Mouse (Mus musculus): Measurements from ENCODE around the gene L3mbtl4. TPM values are rescaled to one million over a fixed set of nuclear protein-coding genes. Genes with fewer than 3 reads are reported as not detected.

L3mbtl4 gene
- total and polyA plus RNA-seq, 2 experiments from 2014 or later = not detected

DNA sequence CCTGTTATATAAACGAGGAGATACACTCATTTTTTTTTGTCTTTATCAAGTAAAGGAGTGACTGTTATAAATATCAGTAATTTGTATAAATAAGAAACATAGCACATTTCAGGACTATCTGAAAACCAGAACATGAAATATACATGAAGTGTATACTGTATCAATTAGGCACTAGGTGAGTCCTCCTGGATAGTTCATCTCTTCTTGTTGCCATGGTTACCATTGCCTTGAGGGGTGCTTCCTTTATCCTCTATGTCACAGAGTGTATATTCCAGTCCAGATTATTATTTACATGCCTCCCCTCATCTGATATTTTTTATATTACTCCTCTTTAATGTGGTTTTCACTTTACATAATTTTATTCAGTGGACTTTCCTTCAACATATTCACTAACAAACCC lies 392.9 kb downstream of the L3mbtl4 start:
- no peak overlapping the region for H3K9ac ChIP-seq (replicated peaks; ENCODE audit: low read depth, low read length)
- H3K36me3 ChIP-seq (replicated peaks; ENCODE audit: control insufficient read depth, insufficient read depth, low read length) = no peaks in the 10 kb centered on the region
- 35% methylated on average over 1 of the region's 1 CpGs for WGBS
- H3K4me2 ChIP-seq (ENCODE audit: low read depth, low read length) = no peak overlapping the region
- no peak overlapping the region for H3K4me3 ChIP-seq (ENCODE audit: low read depth, low read length)
- TF ChIP-seq EP300 (IDR thresholded peaks at IDR 0.05; ENCODE audit: low read depth) (no peak), CTCF (IDR thresholded peaks at IDR 0.05; ENCODE audit: low read depth) (no peak)
- no peaks in the 10 kb centered on the region for H3K9me3 ChIP-seq (replicated peaks; ENCODE audit: control insufficient read depth, low read length)
- no peaks in the 10 kb centered on the region for H3K27me3 ChIP-seq (ENCODE audit: control insufficient read depth, insufficient read depth, low read length)
- no peaks in the 10 kb centered on the region for H3K4me1 ChIP-seq (ENCODE audit: control insufficient read depth, insufficient read depth)
- DNase-seq (ENCODE audit: low spot score) = no peak
- no peak for ATAC-seq (ENCODE audit: insufficient read depth, low read depth)
- H3K27ac ChIP-seq (ENCODE audit: low read depth) = no peak overlapping the region

DNA sequence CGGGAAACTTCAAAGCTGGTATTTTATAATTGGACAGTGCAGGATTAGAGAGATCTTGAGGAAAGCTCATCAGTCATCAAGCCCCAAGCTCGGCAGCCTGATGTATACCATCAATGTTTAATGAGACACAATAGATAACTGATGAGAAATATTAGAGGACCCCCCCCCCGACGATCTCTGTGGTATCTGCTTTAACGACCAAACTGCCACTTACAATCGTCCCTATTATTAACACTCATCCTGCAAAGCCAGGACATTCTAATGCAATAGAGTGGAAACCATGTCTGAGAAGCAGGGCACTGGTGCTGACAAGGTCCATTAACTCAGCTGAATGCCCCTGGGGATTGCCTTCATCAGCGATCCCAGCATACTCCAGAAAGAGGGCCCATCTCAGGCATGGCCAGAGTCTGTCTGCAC lies 398.5 kb downstream of the L3mbtl4 start:
- Histone ChIP-seq H3K27ac (ENCODE audit: low read depth) (no peak overlapping the region), H3K36me3 (replicated peaks; ENCODE audit: control insufficient read depth, insufficient read depth, low read length) (no peaks in the 10 kb centered on the region), H3K9me3 (replicated peaks; ENCODE audit: control insufficient read depth, low read length) (no peaks in the 10 kb centered on the region), H3K27me3 (ENCODE audit: control insufficient read depth, insufficient read depth, low read length) (no peaks in the 10 kb centered on the region), H3K4me2 (ENCODE audit: low read depth, low read length) (no peak overlapping the region), H3K9ac (replicated peaks; ENCODE audit: low read depth, low read length) (no peak overlapping the region), H3K4me3 (ENCODE audit: low read depth, low read length) (no peak overlapping the region), H3K4me1 (ENCODE audit: control insufficient read depth, insufficient read depth) (no peaks in the 10 kb centered on the region)
- ATAC-seq (ENCODE audit: insufficient read depth, low read depth) = no peak
- 72% methylated on average over 7 of the region's 7 CpGs for WGBS
- TF ChIP-seq CTCF (IDR thresholded peaks at IDR 0.05; ENCODE audit: low read depth) (no peak), EP300 (IDR thresholded peaks at IDR 0.05; ENCODE audit: low read depth) (no peak)
- no peak for DNase-seq (ENCODE audit: low spot score)

DNA sequence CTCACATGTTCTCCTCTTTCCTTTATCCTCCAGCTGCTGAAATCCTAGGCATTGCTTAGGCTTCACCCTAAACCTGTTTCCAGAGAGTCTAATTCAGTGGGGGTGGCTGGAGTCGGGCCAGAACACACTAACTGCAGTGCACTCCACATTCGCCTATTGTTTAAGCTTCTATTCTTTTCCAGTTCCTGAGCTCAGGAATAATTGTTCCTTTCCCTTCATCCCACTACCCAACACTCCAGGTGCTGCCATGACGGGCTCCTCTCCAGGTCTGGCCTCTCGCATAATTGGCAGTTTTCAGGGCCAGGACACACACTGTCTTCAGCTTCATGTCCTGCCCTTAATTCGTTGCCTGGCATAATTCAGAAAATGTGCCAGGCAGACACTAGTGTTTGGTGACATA lies 437.1 kb downstream of the L3mbtl4 start:
- H3K36me3 ChIP-seq (replicated peaks; ENCODE audit: control insufficient read depth, insufficient read depth, low read length) = no peaks in the 10 kb centered on the region
- H3K4me3 ChIP-seq (ENCODE audit: low read depth, low read length) = no peak overlapping the region
- no peak overlapping the region for H3K4me2 ChIP-seq (ENCODE audit: low read depth, low read length)
- 60% methylated on average over 5 of the region's 5 CpGs for WGBS
- no peak for DNase-seq (ENCODE audit: low spot score)
- no peak for TF ChIP-seq CTCF (IDR thresholded peaks at IDR 0.05; ENCODE audit: low read depth)
- no peak for TF ChIP-seq EP300 (IDR thresholded peaks at IDR 0.05; ENCODE audit: low read depth)
- no peak overlapping the region for H3K27ac ChIP-seq (ENCODE audit: low read depth)
- H3K9ac ChIP-seq (replicated peaks; ENCODE audit: low read depth, low read length) = no peak overlapping the region
- no peak for ATAC-seq (ENCODE audit: insufficient read depth, low read depth)
- no peaks in the 10 kb centered on the region for H3K27me3 ChIP-seq (ENCODE audit: control insufficient read depth, insufficient read depth, low read length)
- no peaks in the 10 kb centered on the region for H3K4me1 ChIP-seq (ENCODE audit: control insufficient read depth, insufficient read depth)
- H3K9me3 ChIP-seq (replicated peaks; ENCODE audit: control insufficient read depth, low read length) = no peaks in the 10 kb centered on the region

DNA sequence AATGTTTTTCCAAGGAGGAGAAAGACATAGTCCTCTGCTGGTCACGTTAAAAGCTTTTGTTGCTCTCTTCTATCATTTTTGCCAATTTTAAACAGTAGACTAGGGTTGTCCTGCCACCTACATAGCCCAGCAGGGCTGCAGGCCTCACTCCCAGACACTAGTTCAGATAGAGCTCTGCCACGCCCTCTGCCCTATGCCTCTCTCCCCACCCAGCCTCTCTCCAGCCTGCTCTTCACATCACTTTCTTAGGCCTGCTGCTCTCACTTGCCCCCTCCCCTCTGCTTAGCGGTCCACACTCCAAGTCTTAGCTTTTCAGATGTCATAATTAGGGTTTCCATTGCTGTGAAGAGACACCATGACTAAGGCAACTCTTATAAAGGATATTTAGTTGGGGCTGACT lies 437.8 kb downstream of the L3mbtl4 start:
- TF ChIP-seq EP300 (IDR thresholded peaks at IDR 0.05; ENCODE audit: low read depth) = no peak
- no peak for TF ChIP-seq CTCF (IDR thresholded peaks at IDR 0.05; ENCODE audit: low read depth)
- H3K27ac ChIP-seq (ENCODE audit: low read depth) = no peak overlapping the region
- DNase-seq (ENCODE audit: low spot score) (no peak), ATAC-seq (ENCODE audit: insufficient read depth, low read depth) (no peak)
- no peaks in the 10 kb centered on the region for H3K4me1 ChIP-seq (ENCODE audit: control insufficient read depth, insufficient read depth)
- no peaks in the 10 kb centered on the region for H3K36me3 ChIP-seq (replicated peaks; ENCODE audit: control insufficient read depth, insufficient read depth, low read length)
- H3K9me3 ChIP-seq (replicated peaks; ENCODE audit: control insufficient read depth, low read length) = no peaks in the 10 kb centered on the region
- WGBS = 67% methylated on average over 3 of the region's 3 CpGs
- no peaks in the 10 kb centered on the region for H3K27me3 ChIP-seq (ENCODE audit: control insufficient read depth, insufficient read depth, low read length)
- H3K4me2 ChIP-seq (ENCODE audit: low read depth, low read length) = no peak overlapping the region
- no peak overlapping the region for H3K9ac ChIP-seq (replicated peaks; ENCODE audit: low read depth, low read length)
- H3K4me3 ChIP-seq (ENCODE audit: low read depth, low read length) = no peak overlapping the region

DNA sequence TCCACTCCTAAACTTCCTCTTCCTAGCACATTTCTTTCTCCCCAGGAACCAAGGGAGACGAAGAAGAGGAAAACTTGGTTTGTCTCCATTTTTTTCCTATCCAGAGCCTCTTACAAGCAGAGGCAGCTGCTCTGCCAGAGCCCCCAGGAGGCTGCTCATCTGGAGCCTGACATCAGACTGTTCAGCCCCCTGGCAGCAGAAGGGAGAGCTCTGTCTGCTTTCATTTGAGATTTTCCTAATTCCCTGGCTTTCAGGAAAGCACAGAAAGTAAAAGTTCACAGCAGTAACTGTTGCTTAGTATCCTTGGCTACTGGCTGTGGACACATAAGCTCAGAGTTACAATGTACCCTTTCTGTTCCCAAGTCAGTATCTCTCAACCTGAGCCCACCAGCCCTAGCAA lies 474.7 kb downstream of the L3mbtl4 start:
- WGBS = 53% methylated on average over 1 of the region's 1 CpGs
- H3K36me3 ChIP-seq (replicated peaks; ENCODE audit: control insufficient read depth, insufficient read depth, low read length) = no peaks in the 10 kb centered on the region
- H3K4me2 ChIP-seq (ENCODE audit: low read depth, low read length) = no peak overlapping the region
- no peaks in the 10 kb centered on the region for H3K9me3 ChIP-seq (replicated peaks; ENCODE audit: control insufficient read depth, low read length)
- no peak for DNase-seq (ENCODE audit: low spot score)
- ATAC-seq (ENCODE audit: insufficient read depth, low read depth) = no peak
- H3K27ac ChIP-seq (ENCODE audit: low read depth) = no peak overlapping the region
- no peak overlapping the region for H3K9ac ChIP-seq (replicated peaks; ENCODE audit: low read depth, low read length)
- H3K27me3 ChIP-seq (ENCODE audit: control insufficient read depth, insufficient read depth, low read length) = no peaks in the 10 kb centered on the region
- TF ChIP-seq EP300 (IDR thresholded peaks at IDR 0.05; ENCODE audit: low read depth) (no peak), CTCF (IDR thresholded peaks at IDR 0.05; ENCODE audit: low read depth) (no peak)
- no peak overlapping the region for H3K4me3 ChIP-seq (ENCODE audit: low read depth, low read length)
- H3K4me1 ChIP-seq (ENCODE audit: control insufficient read depth, insufficient read depth) = no peaks in the 10 kb centered on the region

DNA sequence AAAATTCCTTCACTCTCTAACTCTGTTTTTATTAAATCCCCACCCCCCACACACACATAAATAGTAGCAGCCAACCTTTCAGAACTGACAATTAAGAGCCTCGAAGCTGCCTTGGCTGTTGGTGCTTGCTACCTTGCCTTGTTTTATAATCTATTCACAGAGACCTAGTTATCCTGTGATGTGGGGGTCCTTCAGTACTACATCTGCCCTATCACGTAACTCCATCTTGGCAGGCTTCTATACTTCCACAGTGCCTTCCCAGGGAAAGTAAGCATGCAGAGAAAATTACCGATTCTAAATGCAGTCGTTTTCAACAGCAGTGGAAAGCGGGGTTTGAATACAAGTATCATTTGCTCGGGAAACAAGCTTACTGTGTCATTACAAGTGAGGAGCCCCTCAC lies 476.9 kb downstream of the L3mbtl4 start:
- Histone ChIP-seq H3K27ac (ENCODE audit: low read depth) (no peak overlapping the region), H3K9me3 (replicated peaks; ENCODE audit: control insufficient read depth, low read length) (no peaks in the 10 kb centered on the region), H3K4me2 (ENCODE audit: low read depth, low read length) (no peak overlapping the region), H3K27me3 (ENCODE audit: control insufficient read depth, insufficient read depth, low read length) (no peaks in the 10 kb centered on the region), H3K4me1 (ENCODE audit: control insufficient read depth, insufficient read depth) (no peaks in the 10 kb centered on the region), H3K4me3 (ENCODE audit: low read depth, low read length) (no peak overlapping the region), H3K36me3 (replicated peaks; ENCODE audit: control insufficient read depth, insufficient read depth, low read length) (no peaks in the 10 kb centered on the region), H3K9ac (replicated peaks; ENCODE audit: low read depth, low read length) (no peak overlapping the region)
- 68% methylated on average over 6 of the region's 6 CpGs for WGBS
- no peak for DNase-seq (ENCODE audit: low spot score)
- ATAC-seq (ENCODE audit: insufficient read depth, low read depth) = no peak
- TF ChIP-seq CTCF (IDR thresholded peaks at IDR 0.05; ENCODE audit: low read depth) (no peak), EP300 (IDR thresholded peaks at IDR 0.05; ENCODE audit: low read depth) (no peak)

Measured in heart, postnatal 0 days (tissue).